Mouse (Mus musculus) megakaryocyte-erythroid progenitor cell, adult 5-6 weeks (primary cell): ENCODE measurements around the gene Vopp1. TPM values are rescaled to one million over a fixed set of nuclear protein-coding genes. Genes with fewer than 3 reads are reported as not detected.
A peak's percentile ranks its signal among the peaks of the same experiment; 100 is the strongest.

ENCODE experiments used
- ATAC-seq: replicated peaks from 2 replicates; pipeline ENCODE4 v1.8.0; 2016; ENCODE audit warnings: mild to moderate bottlenecking, inconsistent platforms; ENCODE audit not compliant: severe bottlenecking, poor library complexity, low FRiP score, low TSS enrichment
- total RNA-seq, 2 experiments: library from RNA; stranded (forward) in 1 of 2; stranded (reverse) in 1 of 2; fragments of 200-1000, 215-1000 nt in 1 of 2; fragments of >200 nt in 1 of 2; fragmentation: Nextera tagmentation in 1 of 2; gene quantifications; 2 replicates each; pipeline ENCODE4 v1.2.3; 2014 to 2017

Vopp1 gene
- total RNA-seq, 2 experiments from 2014 or later, result 23.6 to 28.2 TPM

GRCm38 (mm10) chr6:57790542-57790941 is 34.4 kb downstream of the Vopp1 start:
- ATAC-seq, result 0 out of 2 replicates have a peak, but pooled peaks have one; percentile 41

GRCm38 (mm10) chr6:57787376-57787775 is 37.6 kb downstream of the Vopp1 start:
- no peak; the same call in 1 of the 2 replicates for ATAC-seq

GRCm38 (mm10) chr6:57784251-57784650 is 40.7 kb downstream of the Vopp1 start:
- no peak for ATAC-seq

- ATAC-seq, result no peak
These were observed 42.3 kb downstream of the Vopp1 start for GRCm38 (mm10) chr6:57782658-57783057.

GRCm38 (mm10) chr6:57780359-57780758 is 44.6 kb downstream of the Vopp1 start:
- ATAC-seq, result no peak; the same call in 1 of the 2 replicates

GRCm38 (mm10) chr6:57773792-57774191 is 51.2 kb downstream of the Vopp1 start:
- no peak for ATAC-seq

- ATAC-seq, result no peak
These were observed 54.3 kb downstream of the Vopp1 start for GRCm38 (mm10) chr6:57770467-57771190.

GRCm38 (mm10) chr6:57768948-57769525 is 55.9 kb downstream of the Vopp1 start:
- ATAC-seq, result no peak

GRCm38 (mm10) chr6:57767112-57767868 is 57.7 kb downstream of the Vopp1 start:
- peak; percentile 89 for ATAC-seq

- peak; percentile 55 for ATAC-seq
These were observed 58.7 kb downstream of the Vopp1 start for GRCm38 (mm10) chr6:57766287-57766686.

- ATAC-seq, result peak; percentile 36
These were observed 59.7 kb downstream of the Vopp1 start for GRCm38 (mm10) chr6:57765095-57765878.

- no peak for ATAC-seq
These were observed 61.9 kb downstream of the Vopp1 start for GRCm38 (mm10) chr6:57763054-57763453.

GRCm38 (mm10) chr6:57753962-57754759 is 70.8 kb downstream of the Vopp1 start:
- peak; percentile 90 for ATAC-seq

GRCm38 (mm10) chr6:57745748-57746129 is 79.2 kb downstream of the Vopp1 start:
- peak; percentile 23; the same call in 1 of the 2 replicates for ATAC-seq

GRCm38 (mm10) chr6:57744974-57745747 is 79.8 kb downstream of the Vopp1 start:
- ATAC-seq, result peak; percentile 93

- ATAC-seq, result no peak
These were observed 80.8 kb downstream of the Vopp1 start for GRCm38 (mm10) chr6:57744123-57744522.

- ATAC-seq, result peak; percentile 50; the same call in 1 of the 2 replicates
These were observed 81.6 kb downstream of the Vopp1 start for GRCm38 (mm10) chr6:57743333-57743732.

- no peak for ATAC-seq
These were observed 82.2 kb downstream of the Vopp1 start for GRCm38 (mm10) chr6:57742749-57743148.
